Mouse (Mus musculus) spleen, adult 2 months (tissue): Measurements from ENCODE around the gene Pfdn6.

Source experiments
- CTCF ChIP-seq: fragments of 200-500 bp; IDR thresholded peaks from 2 replicates; pipeline ENCODE4 v1.5.1; 2011; ENCODE audit warnings: mild to moderate bottlenecking, inconsistent platforms; ENCODE audit not compliant: insufficient read depth, insufficient read length, insufficient replicate concordance; ENCODE audit errors: extremely low read depth
- POLR2A ChIP-seq: fragments of 200-500 bp; IDR thresholded peaks from 2 replicates; pipeline ENCODE4 v1.6.1; 2011; ENCODE audit warnings: low read depth, low read length, inconsistent platforms

DNA sequence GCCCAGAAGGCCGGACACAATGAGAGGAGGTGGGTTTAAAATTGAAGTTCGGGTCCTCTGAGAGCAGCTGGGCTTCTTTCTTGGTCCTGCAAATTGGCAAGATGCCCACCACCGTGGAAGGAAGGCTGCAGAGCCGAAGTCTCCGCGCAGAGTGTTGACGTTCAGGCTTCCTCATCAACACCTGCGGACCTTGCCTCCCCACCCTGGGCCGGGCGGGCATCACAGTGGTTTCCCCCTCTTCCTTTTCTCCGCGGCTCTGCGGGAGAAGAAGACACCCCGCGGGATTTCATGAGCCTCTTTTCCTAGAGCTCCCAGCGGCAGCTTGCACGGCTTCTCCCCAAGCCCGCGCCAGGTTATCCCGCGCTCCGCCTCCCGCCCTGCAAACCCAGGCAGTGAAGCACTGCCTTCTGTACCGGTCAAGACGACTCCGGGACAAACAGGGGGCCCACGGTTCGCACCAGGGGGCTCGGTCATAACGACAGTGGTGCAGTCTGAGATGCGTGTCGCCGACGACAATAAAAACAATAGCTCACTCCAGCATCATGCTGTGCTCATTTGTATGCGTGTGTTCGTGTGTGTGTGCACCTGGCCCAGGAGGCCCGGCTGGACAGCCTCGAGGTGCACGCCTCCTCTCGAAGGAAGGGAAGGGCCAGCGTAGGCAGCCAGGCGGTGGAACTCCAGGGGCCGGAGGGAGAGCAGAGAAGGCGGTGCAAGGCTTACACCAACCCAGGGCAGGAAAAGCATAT lies 31.6 kb downstream of the Pfdn6 start:
- TF ChIP-seq POLR2A = no peak
- no peak for TF ChIP-seq CTCF
